Mouse (Mus musculus) brain, embryonic 14.5 days (tissue): ENCODE data around the gene Diras2.
A peak's percentile ranks its signal among the peaks of the same experiment; 100 is the strongest.

Experiments
- CTCF ChIP-seq: fragments of 200-500 bp; IDR thresholded peaks from 2 replicates; pipeline ENCODE4 v1.5.1; 2012; ENCODE audit warnings: inconsistent platforms, mild to moderate bottlenecking, moderate library complexity, borderline replicate concordance; ENCODE audit not compliant: insufficient read depth, insufficient read length; ENCODE audit errors: extremely low read depth
- POLR2A ChIP-seq: fragments of 200-500 bp; IDR thresholded peaks from 2 replicates; pipeline ENCODE4 v1.6.1; 2012; ENCODE audit warnings: mild to moderate bottlenecking, inconsistent platforms, borderline replicate concordance; ENCODE audit not compliant: poor library complexity, insufficient read depth, insufficient read length, severe bottlenecking; ENCODE audit errors: extremely low read depth

DNA sequence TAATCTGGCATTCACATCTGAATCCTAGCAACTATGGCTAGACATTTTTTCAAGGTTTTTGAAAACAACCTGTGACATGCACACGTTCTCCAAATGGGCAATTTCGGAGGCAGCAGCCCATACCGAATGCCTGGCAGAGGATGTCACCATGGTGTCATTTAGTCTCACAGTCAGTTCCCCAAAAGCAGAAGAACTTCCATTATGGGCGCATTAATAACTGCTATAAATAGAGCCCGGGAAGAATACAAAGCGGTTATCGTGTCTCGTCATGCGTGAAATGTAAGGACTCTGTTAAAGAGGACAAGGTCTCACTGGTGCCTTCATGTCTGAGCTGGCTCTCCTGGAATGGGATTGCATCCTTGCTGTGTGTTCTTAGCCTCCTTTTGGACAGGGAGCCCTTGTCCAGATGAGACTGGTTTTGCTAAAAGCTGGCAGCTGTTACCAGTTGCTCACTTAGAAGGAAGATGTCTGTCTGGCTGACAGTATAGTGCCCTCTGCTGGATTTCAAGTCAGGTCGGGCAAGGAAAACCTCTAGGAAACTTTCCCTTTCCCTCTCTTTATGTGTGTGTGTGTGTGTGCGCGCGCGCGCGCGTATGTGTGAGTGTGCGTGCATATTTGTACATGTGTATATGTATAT is 34.1 kb upstream of the Diras2 start:
- peak; percentile 58; the same call in 1 of the 2 replicates for TF ChIP-seq CTCF
- no peak for TF ChIP-seq POLR2A
